Mouse (Mus musculus) c-Kit-positive CD71-positive TER-119-negative erythroid progenitor cells, embryonic 14.5 days (primary cell): Measurements from ENCODE around the gene Acbd4.

Experiments
- DNase-seq: peaks from one replicate; pipeline ENCODE4 v3.0.0-alpha.2; 2013; ENCODE audit warnings: low read depth

The Acbd4 gene

GRCm38 (mm10) chr11:103093306-103093705 lies 8.2 kb upstream of the Acbd4 start:
- DNase-seq: no peak

DNA sequence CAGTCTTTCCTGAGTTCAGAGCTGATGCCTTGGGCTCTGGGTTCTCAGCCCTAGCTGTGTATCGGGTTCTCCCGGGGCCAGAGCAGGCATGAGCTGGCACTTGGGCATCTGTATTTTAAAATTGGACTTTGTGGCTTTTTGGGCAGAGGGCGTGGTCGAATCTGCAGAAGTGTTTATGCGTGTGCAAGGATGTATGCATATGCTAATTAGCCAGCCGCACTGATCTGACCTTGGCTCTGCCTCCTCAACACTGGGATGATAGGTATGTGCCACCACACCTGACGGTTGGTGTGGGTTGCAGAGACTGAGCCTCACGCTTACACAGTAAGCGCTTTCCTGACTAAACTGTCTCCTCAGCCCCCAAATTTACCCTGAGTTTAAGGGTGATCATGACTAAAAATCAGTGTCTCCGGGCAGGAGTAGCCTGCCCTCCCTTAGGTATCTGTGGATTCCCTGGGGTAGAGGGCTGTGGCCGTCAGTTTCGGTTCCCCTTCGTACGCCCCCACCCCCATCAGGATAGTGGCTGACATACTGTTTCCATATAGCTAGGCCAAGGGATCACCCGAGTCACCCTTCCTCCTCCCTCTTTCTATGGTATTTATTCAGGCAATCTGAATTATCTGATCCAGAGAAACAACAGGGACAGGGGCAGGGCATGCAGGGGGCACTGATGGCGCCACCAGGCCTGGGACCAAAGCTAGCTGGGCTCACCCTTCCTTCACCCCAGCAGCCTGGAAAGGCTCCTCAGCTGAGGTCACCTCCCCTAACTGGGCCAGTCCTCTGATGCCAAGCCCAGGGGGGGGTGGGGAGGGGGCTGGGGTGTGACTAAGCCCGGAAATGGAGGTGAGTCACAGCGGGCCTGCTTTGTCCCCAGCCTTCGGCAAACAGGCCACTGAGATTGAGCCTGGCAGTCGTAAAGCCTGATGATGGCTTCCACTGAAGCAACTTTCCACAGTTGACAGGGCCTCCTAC lies 7.3 kb upstream of the Acbd4 start:
- DNase-seq: no peak

DNA sequence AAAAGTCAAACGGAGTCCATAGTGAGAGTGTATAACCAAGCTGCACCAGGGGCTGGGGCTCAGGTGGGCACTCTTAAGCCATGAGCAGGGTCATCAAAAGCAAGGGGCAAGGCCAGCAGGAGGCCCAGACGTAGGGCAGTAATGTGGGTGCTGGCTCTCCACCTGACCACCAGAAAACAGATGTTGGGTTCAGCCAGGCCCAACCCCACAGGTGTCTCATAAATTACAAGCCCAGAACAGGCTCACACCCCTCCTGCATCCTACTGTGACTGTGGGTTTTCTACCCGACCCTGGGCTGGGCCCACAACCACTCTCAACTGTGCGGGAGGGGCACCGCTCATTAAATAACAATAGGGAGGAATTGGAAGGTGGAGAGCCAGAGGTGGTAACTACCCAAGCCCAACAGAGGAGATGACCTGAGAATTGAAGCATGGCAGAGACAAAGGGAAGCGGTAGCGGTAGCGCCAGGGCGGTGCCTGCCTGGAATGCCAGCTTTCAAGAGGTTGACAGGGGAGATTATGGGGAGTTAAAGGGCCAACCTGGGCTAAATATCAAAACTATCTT lies 6.3 kb upstream of the Acbd4 start:
- DNase-seq: no peak

DNA sequence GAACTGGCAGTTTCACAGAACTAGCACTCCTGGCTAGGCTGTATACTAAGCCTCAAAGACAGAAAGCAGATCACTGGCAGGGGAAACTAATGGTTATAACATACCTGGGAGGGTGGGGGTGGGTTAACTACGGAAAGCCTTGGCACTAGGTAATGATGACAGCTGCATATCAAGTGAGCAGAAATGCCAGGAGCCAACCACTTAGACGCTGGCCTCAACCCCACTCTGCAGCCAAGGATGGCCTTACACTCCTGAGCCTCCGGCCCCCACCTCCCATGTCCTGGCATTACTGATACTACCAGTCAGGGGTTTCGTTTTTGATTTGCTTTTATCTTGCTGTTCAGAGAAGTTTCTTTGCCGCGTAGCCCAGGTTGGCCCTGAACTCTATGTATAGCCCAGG lies 5.7 kb upstream of the Acbd4 start:
- DNase-seq: no peak

DNA sequence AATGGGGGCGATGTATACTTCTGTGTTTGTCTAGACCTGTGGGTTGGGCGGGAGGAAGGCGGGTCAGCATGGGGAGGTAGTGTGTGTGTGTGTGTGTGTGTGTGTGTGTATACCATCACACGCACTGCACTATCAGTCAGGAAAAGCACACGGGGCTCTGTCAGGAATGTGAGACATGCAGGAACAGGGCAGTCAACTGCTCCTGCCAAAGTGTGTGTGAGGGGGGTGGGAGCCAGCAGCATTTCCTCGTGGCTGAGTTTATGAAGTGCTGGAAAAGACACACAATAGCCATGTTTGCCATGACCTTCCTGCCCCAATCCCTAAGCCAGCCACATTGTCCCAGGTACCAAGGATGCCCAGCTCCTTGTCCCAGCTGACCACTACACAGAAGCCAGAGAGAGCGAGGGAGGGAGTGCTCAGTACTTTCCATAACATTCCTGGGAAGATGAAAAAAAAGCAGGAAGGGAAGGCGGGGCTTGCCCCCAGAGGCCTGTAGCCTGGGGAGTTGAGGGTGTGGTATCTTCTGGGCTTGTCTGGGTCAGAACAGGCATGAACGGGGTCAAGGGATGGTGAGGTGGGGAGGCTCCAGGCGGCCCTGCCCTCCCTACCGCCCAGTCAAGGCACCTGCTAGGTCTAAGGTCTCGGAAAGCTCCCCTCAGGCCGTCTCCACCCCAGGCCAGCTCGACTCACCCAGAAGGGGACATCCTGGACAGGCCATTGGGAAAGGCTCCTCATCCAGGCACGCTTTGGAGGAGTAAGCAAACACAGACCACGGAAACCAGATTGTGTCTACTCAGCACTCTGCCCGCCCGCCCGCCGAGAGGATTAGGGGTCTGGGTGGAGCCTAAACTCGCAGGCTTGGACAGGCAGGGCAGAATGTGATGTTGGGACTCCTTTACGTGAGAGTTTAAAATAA lies 4.2 kb upstream of the Acbd4 start:
- DNase-seq: no peak

- no peak for DNase-seq
Measured at GRCm38 (mm10) chr11:103098531-103099190, 2.8 kb upstream of the Acbd4 start.

DNA sequence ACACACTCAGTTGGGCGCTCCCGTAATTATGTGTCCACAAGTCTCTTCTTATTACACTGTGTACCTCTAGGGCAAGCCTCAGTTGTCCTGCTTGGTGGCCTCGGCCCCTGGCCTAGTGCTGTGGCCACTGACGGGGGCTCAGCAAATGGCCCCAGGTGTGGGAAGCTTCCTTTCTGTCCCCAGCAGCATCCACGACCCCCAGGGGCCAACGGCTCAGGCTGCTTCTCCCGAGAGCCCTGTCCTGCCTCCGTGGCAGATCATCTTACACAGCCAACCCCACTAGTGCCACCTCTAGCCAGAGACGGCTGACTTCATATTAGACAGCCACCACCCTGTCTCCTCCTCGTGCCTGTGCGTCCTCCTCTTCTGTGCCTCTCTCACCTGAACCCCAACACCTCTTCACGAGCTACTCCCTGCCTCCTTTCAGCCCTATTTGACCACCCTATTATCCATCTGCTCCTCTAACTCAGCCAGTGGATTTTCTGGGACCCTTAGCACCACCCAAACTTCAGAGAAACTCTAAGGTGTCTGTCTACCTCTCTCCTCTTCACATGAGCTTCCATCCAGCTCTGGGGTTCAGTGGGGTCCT lies 2.0 kb upstream of the Acbd4 start:
- no peak for DNase-seq

- DNase-seq: no peak
Measured at GRCm38 (mm10) chr11:103100361-103100760, 1.1 kb upstream of the Acbd4 start.

DNA sequence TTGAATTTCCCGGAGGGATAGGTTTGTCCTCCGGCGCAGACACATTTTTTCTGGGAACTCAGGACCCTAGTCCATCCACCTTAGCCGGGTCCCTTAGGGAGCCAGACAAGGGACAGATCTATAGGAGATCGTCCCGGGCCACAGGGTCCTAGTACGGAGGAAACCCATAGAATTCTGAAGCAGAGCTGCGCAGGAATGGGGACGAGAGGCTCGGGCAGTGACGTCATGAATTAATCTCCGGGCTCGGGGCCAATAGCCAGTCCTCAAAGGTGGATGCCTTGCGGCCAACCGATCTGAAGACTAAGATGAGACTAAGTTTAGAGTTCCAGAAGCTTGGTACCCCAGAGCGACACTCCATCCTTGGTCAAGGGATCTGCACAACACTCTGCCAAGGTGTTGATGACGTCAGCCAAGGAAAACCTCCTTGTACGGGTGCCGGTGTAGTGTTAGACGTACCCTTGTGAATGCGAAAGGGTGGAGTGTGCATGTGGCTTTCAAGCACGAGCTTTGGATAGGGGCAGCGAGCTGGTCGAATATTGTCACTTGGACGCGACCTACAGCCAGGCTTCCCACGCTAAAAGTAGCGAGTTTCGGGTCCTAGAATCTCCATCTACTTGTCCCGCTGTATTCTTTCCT lies 502 bp downstream of the Acbd4 start:
- peak; percentile 64 for DNase-seq

- DNase-seq: peak; percentile 95
Measured at GRCm38 (mm10) chr11:103102725-103103349, 1.4 kb downstream of the Acbd4 start.

- no peak for DNase-seq
Measured at GRCm38 (mm10) chr11:103103621-103104020, 2.1 kb downstream of the Acbd4 start.

GRCm38 (mm10) chr11:103104469-103104868 lies 3.0 kb downstream of the Acbd4 start:
- DNase-seq: peak; percentile 74

DNA sequence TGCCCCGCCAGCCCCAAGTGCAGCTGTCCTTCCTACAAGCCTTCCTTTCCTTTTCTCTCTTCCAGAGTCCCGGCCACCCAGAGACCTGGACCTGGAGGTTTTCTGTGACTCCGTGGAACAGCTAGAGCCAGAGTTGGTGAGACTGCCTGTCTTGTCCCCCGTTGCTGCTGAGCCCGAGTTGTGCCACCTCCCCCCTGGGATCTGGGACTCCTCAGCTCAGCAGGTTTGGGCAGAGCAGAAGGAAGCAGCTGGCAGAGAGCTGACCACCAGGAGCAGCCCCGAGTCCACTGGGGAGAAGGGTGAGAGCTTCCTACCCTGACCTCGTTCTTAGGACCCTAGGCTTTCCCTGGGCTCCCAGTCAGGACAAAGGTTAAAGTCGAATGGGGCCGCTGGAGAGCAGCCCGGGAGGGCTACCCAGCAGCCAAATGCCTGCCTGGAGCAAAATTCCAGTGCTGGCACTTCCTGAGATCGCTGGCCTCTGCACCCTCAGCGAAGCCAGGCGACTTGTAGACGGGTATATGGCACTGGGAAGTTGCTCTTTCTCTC lies 3.8 kb downstream of the Acbd4 start:
- no peak for DNase-seq

DNA sequence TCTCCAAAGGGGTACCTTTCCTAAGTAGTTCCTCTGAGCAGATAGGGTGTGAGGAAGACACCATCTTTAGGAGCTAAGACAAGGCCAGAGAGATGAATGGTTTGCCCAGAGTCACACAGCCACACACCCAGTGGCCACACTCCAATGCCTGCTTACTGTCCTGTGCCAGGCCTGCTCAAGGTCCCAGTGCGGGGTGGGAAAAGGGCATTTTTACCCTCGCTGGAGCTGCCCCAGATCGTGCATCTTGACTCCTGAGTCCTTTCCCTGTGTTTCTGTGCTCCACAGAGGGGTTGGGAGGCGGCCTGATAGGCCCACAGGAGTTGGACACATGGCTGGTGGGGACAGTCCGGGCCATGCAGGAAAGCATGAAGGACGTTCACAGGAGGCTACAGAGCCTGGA lies 4.3 kb downstream of the Acbd4 start:
- DNase-seq: no peak

- no peak for DNase-seq
Measured at GRCm38 (mm10) chr11:103106386-103106785, 4.9 kb downstream of the Acbd4 start.

DNA sequence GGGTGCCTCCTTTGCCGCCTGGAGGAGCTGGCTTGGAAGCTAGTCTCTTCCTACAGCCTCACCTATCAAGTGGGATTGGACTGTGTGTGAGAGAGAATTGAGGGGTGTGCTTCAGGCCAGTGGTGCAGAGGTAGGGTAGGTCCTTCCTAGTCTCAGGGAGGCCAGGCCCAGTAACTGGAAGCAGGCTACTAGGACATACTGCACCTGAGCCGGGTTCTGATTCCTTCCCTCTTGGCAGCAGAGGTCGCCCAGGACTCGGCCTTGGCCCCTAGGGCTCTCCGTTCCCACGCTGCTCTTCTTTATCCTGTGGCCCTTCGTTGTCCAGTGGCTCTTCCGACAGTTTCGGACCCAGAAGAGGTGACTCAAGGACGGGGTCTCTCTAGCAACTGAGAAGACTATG lies 9.8 kb downstream of the Acbd4 start:
- no peak for DNase-seq

DNA sequence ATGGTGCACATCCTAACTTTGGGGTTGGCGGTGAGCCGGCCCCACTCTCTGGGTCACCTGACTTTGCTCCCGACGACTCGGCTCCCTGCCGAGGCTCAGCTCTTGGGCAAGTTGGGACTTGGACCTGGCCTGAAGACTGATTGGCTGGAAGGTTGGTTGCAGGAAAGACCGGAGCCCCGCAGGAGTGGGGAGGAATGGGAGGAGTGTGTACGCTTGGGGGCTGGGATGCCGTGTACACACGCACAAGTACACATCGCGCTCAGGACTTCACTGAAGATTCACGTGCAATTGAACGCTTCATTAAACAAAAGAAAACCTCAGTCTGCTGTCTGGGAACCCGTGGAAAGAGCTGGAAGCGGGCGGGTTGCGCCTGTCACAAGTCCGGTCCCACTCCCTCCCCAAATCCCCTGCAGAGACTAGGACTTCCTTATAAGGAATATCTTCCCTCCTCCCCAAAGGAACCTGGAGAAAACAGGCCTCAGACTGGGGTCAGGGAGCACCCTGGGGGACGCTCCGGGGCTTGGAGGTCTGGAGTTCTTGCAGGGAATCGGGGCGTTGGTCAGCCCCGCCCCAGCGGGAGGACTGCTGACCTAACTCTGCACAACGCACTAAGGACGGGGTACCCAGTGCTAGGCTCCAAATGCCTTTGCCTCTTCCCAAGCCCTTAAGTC lies 10.5 kb downstream of the Acbd4 start:
- no peak for DNase-seq

- no peak for DNase-seq
Measured at GRCm38 (mm10) chr11:103112552-103112912, 11.1 kb downstream of the Acbd4 start.

DNA sequence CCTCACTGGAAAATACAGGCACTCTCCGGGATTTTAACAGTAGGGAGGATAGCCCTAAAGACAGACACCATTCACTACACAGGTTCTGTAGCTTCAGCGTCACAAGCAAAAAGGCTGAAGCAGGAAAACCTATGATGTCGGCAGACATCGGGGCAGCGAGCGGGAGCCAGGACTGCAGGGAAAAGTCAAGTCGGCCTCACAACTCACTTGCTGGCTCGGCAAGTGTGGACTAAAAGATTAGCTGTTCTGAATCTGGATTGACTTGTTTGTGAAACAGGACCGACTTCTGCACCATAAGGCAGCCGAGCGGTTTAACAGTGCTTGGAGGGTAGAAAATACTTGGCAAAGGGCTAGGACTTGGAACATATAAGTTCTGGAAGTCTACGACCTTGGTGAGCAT lies 11.5 kb downstream of the Acbd4 start:
- DNase-seq: no peak

DNA sequence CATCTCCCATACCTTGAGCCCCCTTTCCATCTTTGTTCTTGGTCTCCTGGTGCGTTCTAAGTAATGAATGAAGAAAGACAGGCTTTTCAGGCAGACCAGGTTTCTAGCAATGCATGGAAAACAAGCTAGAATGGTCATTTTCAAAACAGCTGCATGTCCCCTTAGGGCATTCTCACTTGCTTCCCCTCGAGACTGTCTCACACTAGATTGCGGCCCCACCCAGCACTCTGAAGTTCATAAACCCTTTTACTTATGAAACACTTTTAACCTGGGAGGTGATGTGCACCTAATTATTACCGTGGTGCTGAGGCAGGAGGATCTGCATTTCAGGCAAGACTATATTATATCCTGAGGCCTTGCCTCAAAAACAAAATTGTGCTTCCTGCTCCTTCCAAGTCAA lies 12.3 kb downstream of the Acbd4 start:
- no peak for DNase-seq
